Mouse (Mus musculus) erythroblast, embryonic 14.5 days (primary cell): ENCODE measurements around the gene Gamt. TPM values are rescaled to one million over a fixed set of nuclear protein-coding genes. Genes with fewer than 3 reads are reported as not detected.
"Not testable (repeated sequence)": the region's sequence is repeated elsewhere in the genome, so short reads cannot be mapped to it uniquely, and the experiment has no call there.

Experiments
- H3K27me3 ChIP-seq: 2 replicates; pipeline ENCODE4 v1.6.1; 2012; ENCODE audit warnings: inconsistent platforms; ENCODE audit not compliant: control insufficient read depth
- H3K36me3 ChIP-seq: 2 replicates; pipeline ENCODE4 v1.6.1; 2012; ENCODE audit warnings: mild to moderate bottlenecking, inconsistent platforms; ENCODE audit not compliant: control insufficient read depth
- H3K4me1 ChIP-seq: 2 replicates; pipeline ENCODE4 v1.6.1; 2012; ENCODE audit warnings: inconsistent platforms; ENCODE audit not compliant: control insufficient read depth
- H3K4me3 ChIP-seq: replicated peaks from 2 replicates; pipeline ENCODE3; 2012; ENCODE audit warnings: moderate library complexity, mild to moderate bottlenecking, inconsistent platforms
- H3K9me3 ChIP-seq: 2 replicates; pipeline ENCODE4 v1.6.1; 2012; ENCODE audit warnings: low read length, inconsistent platforms, mixed read lengths; ENCODE audit not compliant: control insufficient read depth
- GATA1 ChIP-seq: IDR thresholded peaks from 2 replicates; pipeline ENCODE4 v1.6.1; 2012; ENCODE audit warnings: low read length, inconsistent platforms, mixed read lengths
- TAL1 ChIP-seq: IDR thresholded peaks from 3 replicates; pipeline ENCODE4 v1.6.1; 2012; ENCODE audit warnings: low read length, inconsistent platforms, mixed read lengths
- polyA plus RNA-seq: library from polyadenylated mRNA; stranded (reverse); fragments of >175 nt; gene quantifications from 2 replicates; pipeline ENCODE4 v1.2.3, GENCODE M21; 2012

Gene Gamt
- polyA plus RNA-seq, 1 experiment: 0.20 TPM

GRCm38 (mm10) chr10:80220676-80221075, 40.1 kb downstream of the Gamt start:
- Histone ChIP-seq H3K4me1 (peaks cover 7% of the 10 kb centered on the region), H3K36me3 (no peaks in the 10 kb centered on the region), H3K27me3 (peaks cover 23% of the 10 kb centered on the region), H3K4me3 (no peak overlapping the region), H3K9me3 (no peaks in the 10 kb centered on the region)
- TF ChIP-seq TAL1 (no peak), GATA1 (no peak)

- H3K36me3 ChIP-seq: no peaks in the 10 kb centered on the region
- peaks cover 14% of the 10 kb centered on the region for H3K27me3 ChIP-seq
- no peaks in the 10 kb centered on the region for H3K9me3 ChIP-seq
- no peak for TF ChIP-seq TAL1
- TF ChIP-seq GATA1: no peak
- no peaks in the 10 kb centered on the region for H3K4me1 ChIP-seq
- H3K4me3 ChIP-seq: no peak overlapping the region
These were observed 45.6 kb downstream of the Gamt start for GRCm38 (mm10) chr10:80215048-80215772.

DNA sequence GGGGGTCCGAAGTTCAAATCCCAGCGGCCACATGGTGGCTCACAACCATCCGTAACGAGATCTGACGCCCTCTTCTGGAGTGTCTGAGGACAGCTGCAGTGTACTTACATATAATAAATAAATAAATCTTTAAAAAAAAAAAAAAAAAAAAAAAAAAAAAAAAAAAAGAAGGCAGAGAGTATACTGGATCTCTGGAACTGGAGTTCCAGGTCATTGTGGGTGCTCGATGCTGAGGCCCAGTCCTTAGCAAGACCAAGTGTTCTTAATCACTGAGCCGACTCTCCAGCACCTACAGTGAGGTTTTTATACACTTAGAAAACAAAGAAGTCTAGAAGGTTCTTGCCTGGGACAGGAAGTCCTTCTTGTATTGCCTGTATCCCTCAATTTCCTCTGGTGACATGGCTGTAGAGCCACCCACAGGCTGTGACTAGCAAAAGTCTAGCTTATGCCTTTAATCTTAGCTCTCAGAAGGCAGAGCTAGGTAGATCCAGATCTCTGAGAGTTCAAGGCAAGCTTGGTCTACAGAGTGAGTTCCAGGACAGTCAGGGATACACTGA, 49.2 kb downstream of the Gamt start:
- not testable (repeated sequence) for H3K4me1 ChIP-seq, H3K4me3 ChIP-seq, H3K36me3 ChIP-seq, H3K9me3 ChIP-seq
- H3K27me3 ChIP-seq: peaks cover 21% of the 10 kb centered on the region

- H3K4me1 ChIP-seq: no peaks in the 10 kb centered on the region
- H3K36me3 ChIP-seq: no peaks in the 10 kb centered on the region
- H3K4me3 ChIP-seq: no peak overlapping the region
- H3K27me3 ChIP-seq: peaks cover 28% of the 10 kb centered on the region
- no peaks in the 10 kb centered on the region for H3K9me3 ChIP-seq
- no peak for TF ChIP-seq TAL1
These were observed 51.9 kb downstream of the Gamt start for GRCm38 (mm10) chr10:80208841-80209371.

GRCm38 (mm10) chr10:80208248-80208647, 52.6 kb downstream of the Gamt start:
- no peak for TF ChIP-seq TAL1
- no peaks in the 10 kb centered on the region for H3K36me3 ChIP-seq
- no peak overlapping the region for H3K4me3 ChIP-seq
- no peaks in the 10 kb centered on the region for H3K4me1 ChIP-seq
- no peaks in the 10 kb centered on the region for H3K9me3 ChIP-seq
- H3K27me3 ChIP-seq: peaks cover 30% of the 10 kb centered on the region

Other genes starting within 250 kb of the Gamt start
- gene Arhgap45, start 244.4 kb downstream of the Gamt start, polyA plus RNA-seq: 1.5 and 1.7 TPM in 2 replicates
- 11.9 and 17.1 TPM in 2 replicates for gene Polr2e, start 221.2 kb downstream of the Gamt start, polyA plus RNA-seq
- 551 and 700 TPM in 2 replicates for gene Gpx4, start 213.8 kb downstream of the Gamt start, polyA plus RNA-seq
- 3.4 and 3.9 TPM in 2 replicates for gene Sbno2, start 155.4 kb downstream of the Gamt start, polyA plus RNA-seq
- 69.2 and 71.6 TPM in 2 replicates for gene Stk11, start 145.2 kb downstream of the Gamt start, polyA plus RNA-seq
- gene Atp5d, start 122.4 kb downstream of the Gamt start, polyA plus RNA-seq: 139 and 144 TPM in 2 replicates
- 0.15 and 0.52 TPM in 2 replicates for gene Cbarp, start 120.2 kb downstream of the Gamt start, polyA plus RNA-seq
- gene Midn, start 112.7 kb downstream of the Gamt start, polyA plus RNA-seq: 7.0 and 9.3 TPM in 2 replicates
- gene Cirbp, start 95.0 kb downstream of the Gamt start, polyA plus RNA-seq: 3.9 and 4.3 TPM in 2 replicates
- 0.60 and 0.99 TPM in 2 replicates for gene 1600002K03Rik, start 88.1 kb downstream of the Gamt start, polyA plus RNA-seq
- 0.10 and 0.16 TPM in 2 replicates for gene Efna2, start 81.5 kb downstream of the Gamt start, polyA plus RNA-seq
- gene Mum1, start 34.6 kb downstream of the Gamt start, polyA plus RNA-seq: 4.2 and 4.7 TPM in 2 replicates
- 19.0 and 28.9 TPM in 2 replicates for gene Ndufs7, start 11.9 kb downstream of the Gamt start, polyA plus RNA-seq
- 76.5 and 84.5 TPM in 2 replicates for gene Dazap1, start 474 bp upstream of the Gamt start, polyA plus RNA-seq
- 998 and 1,528 TPM in 2 replicates for gene Rps15, start 31.4 kb upstream of the Gamt start, polyA plus RNA-seq
- under 0.01 TPM in 1 of 2 replicates, not detected in the other for gene Apc2, start 35.0 kb upstream of the Gamt start, polyA plus RNA-seq
- gene 2310011J03Rik, start 59.5 kb upstream of the Gamt start, polyA plus RNA-seq: 10.6 and 12.9 TPM in 2 replicates
- gene Pcsk4, start 68.5 kb upstream of the Gamt start, polyA plus RNA-seq: 0.55 and 0.65 TPM in 2 replicates
- 18.8 and 21.4 TPM in 2 replicates for gene Reep6, start 68.9 kb upstream of the Gamt start, polyA plus RNA-seq
- 2.2 and 2.6 TPM in 2 replicates for gene Adamtsl5, start 87.4 kb upstream of the Gamt start, polyA plus RNA-seq
- gene Plk5, start 95.4 kb upstream of the Gamt start, polyA plus RNA-seq: not detected in 2 replicates
- gene Mex3d, start 126.6 kb upstream of the Gamt start, polyA plus RNA-seq: 0.53 and 0.55 TPM in 2 replicates
- 24.1 and 26.2 TPM in 2 replicates for gene Mbd3, start 138.5 kb upstream of the Gamt start, polyA plus RNA-seq
- gene Uqcr11, start 145.8 kb upstream of the Gamt start, polyA plus RNA-seq: 197 and 289 TPM in 2 replicates
- 61.1 and 64.8 TPM in 2 replicates for gene Tcf3, start 172.6 kb upstream of the Gamt start, polyA plus RNA-seq
- gene Onecut3, start 233.8 kb upstream of the Gamt start, polyA plus RNA-seq: not detected in 2 replicates